Mouse (Mus musculus): ENCODE data around the gene Hsd17b7. TPM values are rescaled to one million over a fixed set of nuclear protein-coding genes. Genes with fewer than 3 reads are reported as not detected.

Gene Hsd17b7
- total RNA-seq, 2 experiments from 2014 or later: 16.7 to 18.0 TPM

GRCm38 (mm10) chr1:169970936-169971335 lies 1.9 kb upstream of the Hsd17b7 start:
- no peak for TF ChIP-seq CTCF (IDR thresholded peaks at IDR 0.05)
- no peak for DNase-seq (ENCODE audit: extremely low spot score in 1 of 2, low spot score in 2 of 2)
- no peak overlapping the region for H3K27ac ChIP-seq
- intact Hi-C loops (cut with DNase I): no loop called here
- no peak overlapping the region for H3K4me3 ChIP-seq

DNA sequence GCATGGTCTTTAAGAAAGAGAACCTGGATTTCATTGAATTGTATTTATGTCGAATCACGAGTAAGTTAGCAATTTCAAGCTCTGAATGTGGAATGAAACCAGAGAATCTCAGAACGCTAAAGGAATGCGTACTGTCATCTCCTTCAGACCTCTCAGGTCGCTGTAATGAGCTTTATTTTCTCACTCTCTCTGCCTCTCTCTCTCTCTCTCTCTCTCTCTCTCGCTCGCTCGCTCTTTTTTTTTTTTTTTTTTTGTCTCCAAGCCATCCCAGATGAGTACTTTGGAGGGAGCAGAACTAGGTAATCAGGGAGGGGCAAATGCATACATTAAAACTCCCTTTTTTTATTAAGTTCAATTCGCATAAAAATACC lies 460 bp upstream of the Hsd17b7 start:
- intact Hi-C loops (cut with DNase I): loop anchor here (1.0 kb wide), 1 partner anchor 167 kb away; no protein-coding TSS in a partner anchor
- no peak for TF ChIP-seq CTCF (IDR thresholded peaks at IDR 0.05)
- Histone ChIP-seq H3K27ac (peak overlapping the region; percentile 82), H3K4me3 (peak overlapping the region; percentile 69)
- DNase-seq (ENCODE audit: extremely low spot score in 1 of 2, low spot score in 2 of 2): no peak

DNA sequence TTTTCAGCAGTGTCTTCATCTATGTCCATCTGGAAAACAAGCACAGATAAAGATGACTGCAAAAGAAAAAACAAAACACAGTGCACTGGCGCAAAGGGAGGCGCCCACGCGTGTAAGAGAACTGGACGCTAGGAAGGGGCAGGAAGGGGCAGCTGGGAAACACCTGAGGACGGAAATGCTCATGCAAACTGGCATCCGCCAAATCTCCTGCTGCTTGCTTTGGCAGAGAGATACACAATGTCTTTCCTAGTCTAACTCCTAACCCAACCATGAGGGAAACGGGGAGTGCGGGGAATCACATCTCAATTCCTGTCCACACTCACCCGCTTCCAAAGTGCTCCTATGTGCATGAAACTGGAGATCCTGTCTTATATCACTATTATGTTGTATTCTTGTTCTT lies 15.9 kb downstream of the Hsd17b7 start:
- no peak overlapping the region for H3K27ac ChIP-seq
- no peak for TF ChIP-seq CTCF (IDR thresholded peaks at IDR 0.05)
- DNase-seq (ENCODE audit: extremely low spot score in 1 of 2, low spot score in 2 of 2): no peak
- intact Hi-C loops (cut with DNase I): no loop called here
- H3K4me3 ChIP-seq: no peak overlapping the region

DNA sequence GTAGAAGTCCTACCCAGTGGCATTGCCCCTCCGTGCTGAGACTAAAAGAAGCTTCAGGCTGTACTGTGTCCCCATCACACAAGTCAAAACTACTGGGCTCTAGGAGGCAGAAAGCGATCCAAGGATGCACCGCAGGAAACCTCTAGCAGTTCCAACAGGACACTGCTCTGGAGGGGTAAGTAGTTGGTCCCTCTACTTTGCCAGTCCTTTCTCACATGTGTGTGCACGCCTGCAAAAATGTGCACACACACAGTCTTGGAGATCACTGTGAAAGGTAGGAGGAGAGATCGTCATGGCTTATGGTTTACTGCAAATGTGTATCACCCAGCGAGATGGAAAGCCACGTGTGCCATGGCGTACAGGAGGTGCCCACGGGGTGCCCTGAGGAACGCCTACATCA lies 16.4 kb downstream of the Hsd17b7 start:
- intact Hi-C loops (cut with DNase I): no loop called here
- TF ChIP-seq CTCF (IDR thresholded peaks at IDR 0.05): no peak
- Histone ChIP-seq H3K27ac (no peak overlapping the region), H3K4me3 (no peak overlapping the region)
- no peak for DNase-seq (ENCODE audit: extremely low spot score in 1 of 2, low spot score in 2 of 2)

- Histone ChIP-seq H3K27ac (no peak overlapping the region), H3K4me3 (no peak overlapping the region)
- intact Hi-C loops (cut with DNase I): no loop called here
- DNase-seq (ENCODE audit: extremely low spot score in 1 of 2, low spot score in 2 of 2): no peak
- TF ChIP-seq CTCF (IDR thresholded peaks at IDR 0.05): no peak
Measured at GRCm38 (mm10) chr1:169951561-169951960, 17.5 kb downstream of the Hsd17b7 start.

- peak; percentile 41 for TF ChIP-seq CTCF (IDR thresholded peaks at IDR 0.05)
- Histone ChIP-seq H3K27ac (no peak overlapping the region), H3K4me3 (no peak overlapping the region)
- intact Hi-C loops (cut with DNase I): no loop called here
- no peak for DNase-seq (ENCODE audit: extremely low spot score in 1 of 2, low spot score in 2 of 2)
Measured at GRCm38 (mm10) chr1:169950651-169951050, 18.4 kb downstream of the Hsd17b7 start.

- intact Hi-C loops (cut with DNase I): loop anchor here (5.0 kb wide), 1 partner anchor 187 kb away; no protein-coding TSS in a partner anchor
- TF ChIP-seq CTCF (IDR thresholded peaks at IDR 0.05): no peak
Measured at GRCm38 (mm10) chr1:169949981-169950380, 19.1 kb downstream of the Hsd17b7 start.

DNA sequence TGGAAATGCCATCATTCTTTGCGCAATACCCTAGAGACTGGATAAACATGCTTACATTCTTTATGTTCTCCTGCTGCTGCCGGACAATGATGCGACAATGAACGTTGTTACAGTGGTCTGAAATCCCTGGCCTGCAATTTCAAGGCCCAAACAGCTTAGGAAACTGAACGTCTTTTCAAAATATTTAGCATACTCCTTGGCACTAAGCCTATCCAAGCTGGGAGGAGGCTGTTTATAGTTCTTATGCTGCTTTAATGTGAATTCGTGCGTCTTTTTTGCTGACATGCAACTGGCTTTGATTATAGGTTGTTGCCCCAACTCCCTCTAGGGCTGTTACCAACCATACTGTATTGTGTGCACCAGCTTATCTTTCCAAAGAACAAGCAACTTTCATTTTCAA lies 20.2 kb downstream of the Hsd17b7 start:
- no peak for DNase-seq (ENCODE audit: extremely low spot score in 1 of 2, low spot score in 2 of 2)
- no peak for TF ChIP-seq CTCF (IDR thresholded peaks at IDR 0.05)
- H3K4me3 ChIP-seq: no peak overlapping the region
- no peak overlapping the region for H3K27ac ChIP-seq
- intact Hi-C loops (cut with DNase I): loop anchor here (5.0 kb wide), 1 partner anchor 188 kb away; no protein-coding TSS in a partner anchor

More at GRCm38 (mm10) chr1:169949981-169950380, 19.1 kb downstream of the Hsd17b7 start:
- no peak overlapping the region for H3K27ac ChIP-seq
- H3K4me3 ChIP-seq: no peak overlapping the region
- no peak for DNase-seq (ENCODE audit: extremely low spot score in 1 of 2, low spot score in 2 of 2)

GRCm38 (mm10) chr1:169948280-169948679 lies 20.8 kb downstream of the Hsd17b7 start:
- no peak for DNase-seq (ENCODE audit: extremely low spot score in 1 of 2, low spot score in 2 of 2)
- intact Hi-C loops (cut with DNase I): loop anchor here (5.0 kb wide), 1 partner anchor 189 kb away; no protein-coding TSS in a partner anchor
- H3K4me3 ChIP-seq: no peak overlapping the region
- no peak overlapping the region for H3K27ac ChIP-seq
- no peak for TF ChIP-seq CTCF (IDR thresholded peaks at IDR 0.05)

DNA sequence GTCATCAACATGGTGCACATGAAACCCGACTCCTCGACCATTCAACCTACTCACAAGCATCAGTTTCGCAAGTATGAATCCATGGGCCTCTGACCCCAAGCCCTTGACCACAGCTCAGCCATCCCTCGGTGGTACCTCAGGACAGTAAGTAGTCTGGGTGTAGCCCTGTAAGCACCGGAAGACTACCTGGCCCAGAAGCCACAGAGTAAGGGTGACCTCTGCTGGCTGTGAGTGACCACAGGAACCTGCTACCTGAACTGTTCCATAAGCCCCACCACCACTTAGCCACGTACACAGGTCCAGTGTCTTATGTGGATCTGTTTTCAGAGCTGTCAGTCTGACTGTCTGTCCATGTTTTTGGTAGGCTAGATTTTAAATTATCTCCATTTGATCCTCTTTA lies 21.4 kb downstream of the Hsd17b7 start:
- Histone ChIP-seq H3K4me3 (no peak overlapping the region), H3K27ac (no peak overlapping the region)
- DNase-seq (ENCODE audit: extremely low spot score in 1 of 2, low spot score in 2 of 2): no peak
- intact Hi-C loops (cut with DNase I): loop anchor here (5.0 kb wide), 1 partner anchor 190 kb away; no protein-coding TSS in a partner anchor
- TF ChIP-seq CTCF (IDR thresholded peaks at IDR 0.05): no peak; the same call in none of the 2 replicates

DNA sequence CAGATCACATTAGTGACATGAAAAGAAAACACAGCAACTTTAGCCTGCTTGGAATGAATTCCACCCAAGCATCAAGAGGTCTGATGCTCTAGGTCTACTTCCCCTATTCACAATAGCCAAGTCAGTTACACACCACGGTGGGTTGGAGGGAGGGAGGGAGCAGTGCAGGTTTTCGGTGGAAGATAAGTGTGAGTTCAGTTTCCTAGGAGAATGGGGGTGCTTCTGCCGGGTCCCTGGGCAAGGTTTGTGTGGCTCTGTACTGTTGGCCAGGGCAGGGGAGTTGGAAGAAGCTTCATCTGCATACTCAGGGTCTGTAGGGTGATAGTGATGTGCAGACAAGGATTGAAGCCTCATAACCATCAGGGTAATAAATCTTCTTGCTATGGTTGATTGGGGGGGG lies 23.0 kb downstream of the Hsd17b7 start:
- intact Hi-C loops (cut with DNase I): loop anchor here (5.0 kb wide), 1 partner anchor 191 kb away; no protein-coding TSS in a partner anchor
- Histone ChIP-seq H3K27ac (no peak overlapping the region), H3K4me3 (no peak overlapping the region)
- no peak for TF ChIP-seq CTCF (IDR thresholded peaks at IDR 0.05)
- DNase-seq (ENCODE audit: extremely low spot score in 1 of 2, low spot score in 2 of 2): no peak

DNA sequence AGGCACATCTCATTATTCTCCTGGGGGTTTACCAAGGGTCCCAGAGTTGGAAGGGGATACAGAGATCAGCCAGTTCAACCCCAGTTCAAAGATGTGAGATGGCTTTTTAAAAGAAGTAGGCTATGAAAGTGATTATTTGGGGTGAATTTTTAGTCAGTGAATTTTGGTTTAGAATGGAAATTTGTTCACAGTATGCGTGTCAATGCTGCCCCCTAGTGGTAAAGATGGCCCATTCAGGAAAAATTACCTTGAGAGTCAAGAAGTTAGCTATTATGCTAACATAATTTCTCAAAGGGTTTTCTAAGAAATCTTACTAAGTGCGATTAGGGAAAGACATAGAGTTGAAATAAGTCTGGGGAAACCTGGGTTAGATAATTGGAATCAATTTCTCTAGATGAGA lies 29.7 kb downstream of the Hsd17b7 start:
- intact Hi-C loops (cut with DNase I): loop anchor here (5.0 to 10.0 kb wide), 2 partner anchors 422 to 1995 kb away; no protein-coding TSS in a partner anchor
- no peak overlapping the region for H3K27ac ChIP-seq
- peak; percentile 38 to 41 for DNase-seq (ENCODE audit: extremely low spot score in 1 of 2, low spot score in 2 of 2)
- no peak overlapping the region for H3K4me3 ChIP-seq
- TF ChIP-seq CTCF (IDR thresholded peaks at IDR 0.05): peak; percentile 91

All from left cerebral cortex, adult 2 months (tissue).